Mouse (Mus musculus): ENCODE measurements around the gene Cit. TPM values are rescaled to one million over a fixed set of nuclear protein-coding genes. Genes with fewer than 3 reads are reported as not detected.

Cit gene
- polyA plus RNA-seq, 1 experiment from 2014 or later, result 15.9 TPM

DNA sequence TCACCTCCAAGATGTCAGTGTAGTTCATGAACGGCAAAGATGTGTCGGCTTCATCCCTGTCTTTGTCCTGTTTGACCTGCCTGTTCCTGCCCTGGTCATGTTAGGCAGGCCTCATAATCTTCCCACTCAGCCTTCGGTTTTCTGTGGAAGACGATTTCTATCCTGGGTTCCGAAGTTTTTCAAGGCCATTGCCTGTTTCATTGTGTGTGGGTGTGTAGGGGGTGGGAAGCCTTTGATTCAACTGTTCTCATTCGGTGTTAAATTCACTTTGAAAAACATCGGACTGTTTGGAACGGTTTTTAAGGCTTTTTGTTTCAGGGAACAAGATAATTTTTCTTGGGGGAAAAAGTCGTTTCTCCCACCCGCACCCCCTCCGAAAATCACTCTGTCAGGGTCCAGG, 87.2 kb downstream of the Cit start:
- no peak overlapping the region for H3K4me2 ChIP-seq (ENCODE audit: low read length)
- no peak for ATAC-seq (ENCODE audit: insufficient number of reproducible peaks, insufficient read depth, low FRiP score, low read depth)
- H3K36me3 ChIP-seq (ENCODE audit: control insufficient read depth, insufficient read depth, low read length), result peaks cover 79% of the 10 kb centered on the region
- H3K9me3 ChIP-seq (ENCODE audit: control insufficient read depth, low read length), result peaks cover 8% of the 10 kb centered on the region
- no peaks in the 10 kb centered on the region for H3K27me3 ChIP-seq (ENCODE audit: control insufficient read depth, insufficient read depth, low read length)
- no peak overlapping the region for H3K27ac ChIP-seq (replicated peaks in 1 of 2; ENCODE audit: control insufficient read depth in 1 of 2, insufficient read depth in 1 of 2, low read depth in 2 of 2, low read length in 2 of 2)
- H3K4me1 ChIP-seq (ENCODE audit: control insufficient read depth in 2 of 2, insufficient read depth in 2 of 2, low read length in 2 of 2), result no peaks in the 10 kb centered on the region
- no peak overlapping the region for H3K4me3 ChIP-seq (ENCODE audit: control insufficient read depth in 1 of 2, insufficient read depth in 1 of 2, low read depth in 1 of 2, low read length in 2 of 2)
- 94% methylated on average over 11 of the region's 11 CpGs for WGBS
- H3K9ac ChIP-seq (ENCODE audit: low read length), result no peak overlapping the region

DNA sequence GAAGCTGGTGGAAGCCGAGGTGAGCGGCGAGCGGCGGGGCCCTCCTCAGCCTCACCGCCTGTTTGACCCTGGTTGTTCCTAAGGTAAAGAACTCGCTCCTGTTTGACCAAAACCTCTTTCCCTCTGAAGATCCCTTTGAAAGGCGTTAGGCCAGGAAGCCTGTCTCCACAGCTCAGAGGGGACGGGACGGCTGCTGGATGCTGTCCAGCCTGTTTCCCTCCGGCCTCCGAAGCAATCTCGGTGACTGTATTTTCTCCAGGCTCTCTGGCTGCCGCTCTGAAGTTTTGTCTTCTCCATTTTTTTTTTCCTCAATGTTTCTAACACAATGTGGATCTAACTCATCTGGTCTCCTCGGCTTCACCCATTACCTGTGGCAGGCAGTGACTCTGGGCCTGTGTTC, 91.8 kb downstream of the Cit start:
- H3K9me3 ChIP-seq (ENCODE audit: control insufficient read depth, low read length), result no peaks in the 10 kb centered on the region
- no peaks in the 10 kb centered on the region for H3K27me3 ChIP-seq (ENCODE audit: control insufficient read depth, insufficient read depth, low read length)
- H3K4me1 ChIP-seq (ENCODE audit: control insufficient read depth in 2 of 2, insufficient read depth in 2 of 2, low read length in 2 of 2), result no peaks in the 10 kb centered on the region
- 88% methylated on average over 15 of the region's 15 CpGs for WGBS
- H3K27ac ChIP-seq (replicated peaks in 1 of 2; ENCODE audit: control insufficient read depth in 1 of 2, insufficient read depth in 1 of 2, low read depth in 2 of 2, low read length in 2 of 2), result no peak overlapping the region
- peaks cover 79% of the 10 kb centered on the region for H3K36me3 ChIP-seq (ENCODE audit: control insufficient read depth, insufficient read depth, low read length)
- no peak overlapping the region for H3K4me3 ChIP-seq (ENCODE audit: control insufficient read depth in 1 of 2, insufficient read depth in 1 of 2, low read depth in 1 of 2, low read length in 2 of 2)
- H3K4me2 ChIP-seq (ENCODE audit: low read length), result no peak overlapping the region
- no peak for ATAC-seq (ENCODE audit: insufficient number of reproducible peaks, insufficient read depth, low FRiP score, low read depth)
- H3K9ac ChIP-seq (ENCODE audit: low read length), result no peak overlapping the region

DNA sequence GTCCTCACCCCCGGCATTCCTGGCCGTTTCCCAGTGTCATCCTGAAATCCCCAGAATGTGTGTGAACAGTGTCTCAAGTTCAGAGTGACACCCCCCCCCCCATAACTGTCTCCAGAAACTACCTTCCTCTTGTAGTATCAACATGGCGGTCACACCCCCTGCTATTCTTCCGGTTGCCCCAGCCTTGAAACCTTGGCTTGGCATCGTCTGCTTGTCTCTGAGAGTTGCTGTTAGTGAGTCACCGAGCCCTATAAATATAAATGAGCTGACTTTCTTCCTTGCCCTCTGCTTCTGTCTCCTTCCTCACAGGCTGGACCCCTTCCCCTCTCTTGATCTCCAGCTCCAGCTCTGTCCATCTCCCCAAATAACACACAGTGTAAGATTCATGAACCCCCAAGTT, 92.5 kb downstream of the Cit start:
- Histone ChIP-seq H3K9ac (ENCODE audit: low read length) (no peak overlapping the region), H3K27ac (replicated peaks in 1 of 2; ENCODE audit: control insufficient read depth in 1 of 2, insufficient read depth in 1 of 2, low read depth in 2 of 2, low read length in 2 of 2) (no peak overlapping the region), H3K4me3 (ENCODE audit: control insufficient read depth in 1 of 2, insufficient read depth in 1 of 2, low read depth in 1 of 2, low read length in 2 of 2) (no peak overlapping the region), H3K27me3 (ENCODE audit: control insufficient read depth, insufficient read depth, low read length) (no peaks in the 10 kb centered on the region), H3K9me3 (ENCODE audit: control insufficient read depth, low read length) (no peaks in the 10 kb centered on the region), H3K36me3 (ENCODE audit: control insufficient read depth, insufficient read depth, low read length) (peaks cover 78% of the 10 kb centered on the region), H3K4me2 (ENCODE audit: low read length) (no peak overlapping the region), H3K4me1 (ENCODE audit: control insufficient read depth in 2 of 2, insufficient read depth in 2 of 2, low read length in 2 of 2) (no peaks in the 10 kb centered on the region)
- WGBS, result 89% methylated on average over 6 of the region's 6 CpGs
- no peak for ATAC-seq (ENCODE audit: insufficient number of reproducible peaks, insufficient read depth, low FRiP score, low read depth)

DNA sequence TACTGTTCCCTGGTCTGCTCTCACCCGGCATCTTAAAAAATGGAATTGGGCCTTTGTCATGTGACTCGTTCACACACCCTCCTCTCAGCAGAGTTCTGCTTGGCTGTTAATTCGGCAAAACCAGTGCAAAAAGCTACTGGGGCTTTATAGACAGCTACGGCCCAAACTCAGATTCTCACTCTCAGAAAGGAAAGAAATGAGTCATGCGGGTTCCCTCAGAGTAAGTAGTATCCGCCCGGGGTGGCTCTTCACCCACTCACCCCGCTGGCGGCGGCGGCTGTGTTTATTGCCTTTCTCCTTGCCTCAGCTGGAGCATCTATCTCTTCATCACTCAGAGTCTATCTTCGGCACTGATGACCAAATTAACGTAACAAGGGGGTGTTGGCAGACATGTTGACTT, 93.9 kb downstream of the Cit start:
- Histone ChIP-seq H3K27ac (replicated peaks in 1 of 2; ENCODE audit: control insufficient read depth in 1 of 2, insufficient read depth in 1 of 2, low read depth in 2 of 2, low read length in 2 of 2) (no peak overlapping the region), H3K27me3 (ENCODE audit: control insufficient read depth, insufficient read depth, low read length) (no peaks in the 10 kb centered on the region), H3K4me2 (ENCODE audit: low read length) (no peak overlapping the region), H3K4me3 (ENCODE audit: control insufficient read depth in 1 of 2, insufficient read depth in 1 of 2, low read depth in 1 of 2, low read length in 2 of 2) (no peak overlapping the region), H3K4me1 (ENCODE audit: control insufficient read depth in 2 of 2, insufficient read depth in 2 of 2, low read length in 2 of 2) (no peaks in the 10 kb centered on the region), H3K9ac (ENCODE audit: low read length) (no peak overlapping the region), H3K9me3 (ENCODE audit: control insufficient read depth, low read length) (no peaks in the 10 kb centered on the region), H3K36me3 (ENCODE audit: control insufficient read depth, insufficient read depth, low read length) (peaks cover 73% of the 10 kb centered on the region)
- WGBS, result 88% methylated on average over 13 of the region's 13 CpGs
- no peak for ATAC-seq (ENCODE audit: insufficient number of reproducible peaks, insufficient read depth, low FRiP score, low read depth)

DNA sequence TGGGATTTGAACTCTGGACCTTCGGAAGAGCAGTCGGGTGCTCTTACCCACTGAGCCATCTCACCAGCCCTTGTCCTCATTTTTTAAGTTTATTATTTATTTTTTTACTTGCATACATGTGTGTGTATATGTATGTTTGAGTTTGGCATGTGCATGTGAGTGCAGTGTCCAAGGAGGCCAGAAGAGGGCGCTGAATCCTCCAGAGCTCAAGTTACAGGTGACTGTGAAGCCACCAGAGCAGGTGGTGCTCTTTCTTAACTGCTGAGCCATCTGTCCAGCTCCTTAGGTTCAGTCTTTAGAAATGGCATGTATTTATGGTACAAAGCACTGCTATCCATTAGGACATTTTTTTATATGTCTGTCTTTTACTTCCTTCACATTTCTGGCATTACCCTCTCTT, 97.3 kb downstream of the Cit start:
- no peak overlapping the region for H3K4me2 ChIP-seq (ENCODE audit: low read length)
- H3K4me3 ChIP-seq (ENCODE audit: control insufficient read depth in 1 of 2, insufficient read depth in 1 of 2, low read depth in 1 of 2, low read length in 2 of 2), result no peak overlapping the region
- H3K4me1 ChIP-seq (ENCODE audit: control insufficient read depth in 2 of 2, insufficient read depth in 2 of 2, low read length in 2 of 2), result no peaks in the 10 kb centered on the region
- no peak overlapping the region for H3K9ac ChIP-seq (ENCODE audit: low read length)
- H3K27ac ChIP-seq (replicated peaks in 1 of 2; ENCODE audit: control insufficient read depth in 1 of 2, insufficient read depth in 1 of 2, low read depth in 2 of 2, low read length in 2 of 2), result no peak overlapping the region
- no peaks in the 10 kb centered on the region for H3K9me3 ChIP-seq (ENCODE audit: control insufficient read depth, low read length)
- 85% methylated on average over 3 of the region's 3 CpGs for WGBS
- ATAC-seq (ENCODE audit: insufficient number of reproducible peaks, insufficient read depth, low FRiP score, low read depth), result no peak
- H3K36me3 ChIP-seq (ENCODE audit: control insufficient read depth, insufficient read depth, low read length), result peaks cover 73% of the 10 kb centered on the region
- no peaks in the 10 kb centered on the region for H3K27me3 ChIP-seq (ENCODE audit: control insufficient read depth, insufficient read depth, low read length)

DNA sequence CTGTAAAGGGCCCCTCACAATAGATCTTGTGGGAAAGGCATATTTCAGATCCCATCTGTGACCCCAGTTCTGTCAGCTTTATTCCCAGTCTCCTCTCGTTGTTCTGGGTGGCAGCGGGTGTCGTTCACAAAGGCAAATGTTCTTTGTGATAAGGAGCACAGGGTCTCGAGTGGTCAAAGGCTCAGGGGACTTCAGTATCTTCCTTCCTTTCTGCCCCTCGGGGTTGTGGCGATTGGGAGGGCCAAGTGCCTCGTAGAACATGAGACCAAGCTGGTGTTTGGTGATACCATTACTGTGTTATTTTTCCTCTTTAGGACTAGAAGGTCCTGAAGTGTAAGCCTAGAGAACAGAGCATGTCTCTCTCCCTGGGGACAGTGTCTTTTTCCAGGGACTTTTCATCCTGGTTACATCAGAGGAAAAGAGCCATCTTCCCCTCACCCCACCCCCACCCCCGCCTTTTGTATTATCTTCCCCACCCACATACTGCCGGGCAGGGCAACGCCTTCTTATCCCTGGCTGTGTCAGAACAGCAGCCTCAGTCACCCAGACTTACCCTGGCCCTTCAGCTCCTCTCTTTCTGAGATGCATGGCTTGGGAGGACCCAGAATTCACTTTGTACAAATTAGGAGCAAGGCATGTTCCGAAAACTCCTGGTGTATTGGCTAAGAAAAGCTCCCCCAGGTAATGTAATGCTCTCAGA, 99.9 kb downstream of the Cit start:
- H3K9ac ChIP-seq (ENCODE audit: low read length), result no peak overlapping the region
- no peaks in the 10 kb centered on the region for H3K27me3 ChIP-seq (ENCODE audit: control insufficient read depth, insufficient read depth, low read length)
- no peak overlapping the region for H3K27ac ChIP-seq (replicated peaks in 1 of 2; ENCODE audit: control insufficient read depth in 1 of 2, insufficient read depth in 1 of 2, low read depth in 2 of 2, low read length in 2 of 2)
- H3K36me3 ChIP-seq (ENCODE audit: control insufficient read depth, insufficient read depth, low read length), result peaks cover 65% of the 10 kb centered on the region
- no peak overlapping the region for H3K4me3 ChIP-seq (ENCODE audit: control insufficient read depth in 1 of 2, insufficient read depth in 1 of 2, low read depth in 1 of 2, low read length in 2 of 2)
- H3K9me3 ChIP-seq (ENCODE audit: control insufficient read depth, low read length), result no peaks in the 10 kb centered on the region
- no peak for ATAC-seq (ENCODE audit: insufficient number of reproducible peaks, insufficient read depth, low FRiP score, low read depth)
- H3K4me2 ChIP-seq (ENCODE audit: low read length), result no peak overlapping the region
- WGBS, result 41% methylated on average over 11 of the region's 11 CpGs
- no peaks in the 10 kb centered on the region for H3K4me1 ChIP-seq (ENCODE audit: control insufficient read depth in 2 of 2, insufficient read depth in 2 of 2, low read length in 2 of 2)

DNA sequence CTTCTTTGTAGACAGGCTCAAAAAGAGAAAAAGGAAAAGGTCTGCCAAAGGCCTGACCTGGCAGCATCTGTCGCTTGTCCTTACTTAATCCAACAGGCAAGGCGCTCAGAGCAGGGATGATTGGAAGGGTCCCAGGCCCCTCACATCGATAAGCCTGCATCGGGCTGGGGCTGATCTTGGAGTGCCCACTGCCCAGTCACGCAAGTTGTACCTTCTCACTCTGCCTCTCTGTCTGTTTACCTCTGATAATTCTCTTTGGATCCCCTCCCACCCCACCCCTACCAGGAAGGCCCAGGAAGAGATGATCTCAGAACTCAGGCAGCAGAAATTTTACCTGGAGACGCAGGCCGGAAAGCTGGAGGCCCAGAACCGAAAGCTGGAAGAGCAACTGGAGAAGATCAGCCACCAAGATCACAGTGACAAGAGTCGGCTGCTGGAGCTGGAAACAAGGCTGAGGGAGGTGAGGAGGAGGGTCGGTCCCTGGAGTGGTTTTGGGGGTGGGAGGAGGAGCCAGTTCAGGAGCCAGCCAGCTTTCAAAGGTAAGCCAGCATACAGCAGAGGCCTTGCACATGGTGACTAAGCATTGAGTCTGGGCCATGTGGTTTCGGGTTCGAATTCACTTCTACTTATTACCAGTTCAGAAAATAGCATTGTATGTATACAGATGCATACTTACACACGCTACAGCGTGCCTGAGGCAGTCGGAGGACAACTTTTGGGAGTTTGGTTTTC, 102.7 kb downstream of the Cit start:
- Histone ChIP-seq H3K27me3 (ENCODE audit: control insufficient read depth, insufficient read depth, low read length) (no peaks in the 10 kb centered on the region), H3K27ac (replicated peaks in 1 of 2; ENCODE audit: control insufficient read depth in 1 of 2, insufficient read depth in 1 of 2, low read depth in 2 of 2, low read length in 2 of 2) (no peak overlapping the region), H3K4me3 (ENCODE audit: control insufficient read depth in 1 of 2, insufficient read depth in 1 of 2, low read depth in 1 of 2, low read length in 2 of 2) (no peak overlapping the region), H3K9me3 (ENCODE audit: control insufficient read depth, low read length) (no peaks in the 10 kb centered on the region), H3K4me1 (ENCODE audit: control insufficient read depth in 2 of 2, insufficient read depth in 2 of 2, low read length in 2 of 2) (no peaks in the 10 kb centered on the region), H3K4me2 (ENCODE audit: low read length) (no peak overlapping the region), H3K9ac (ENCODE audit: low read length) (no peak overlapping the region), H3K36me3 (ENCODE audit: control insufficient read depth, insufficient read depth, low read length) (peaks cover 75% of the 10 kb centered on the region)
- WGBS, result 87% methylated on average over 15 of the region's 15 CpGs
- no peak for ATAC-seq (ENCODE audit: insufficient number of reproducible peaks, insufficient read depth, low FRiP score, low read depth)
